Mouse (Mus musculus) G1E-ER4 (cell line): ENCODE measurements around the gene Snx1. TPM values are rescaled to one million over a fixed set of nuclear protein-coding genes. Genes with fewer than 3 reads are reported as not detected.
A peak's percentile ranks its signal among the peaks of the same experiment; 100 is the strongest.

Experiments used
- GATA1 ChIP-seq: IDR thresholded peaks from one replicate; pipeline ENCODE4 v1.8.0; 2012; ENCODE audit warnings: low read length, inconsistent platforms
- polyA plus RNA-seq: library from polyadenylated mRNA; stranded (reverse); fragments of >175 nt; gene quantifications from 2 replicates; pipeline ENCODE4 v1.2.3, GENCODE M21; 2012

Gene Snx1
- polyA plus RNA-seq, 1 experiment = 311 TPM

DNA sequence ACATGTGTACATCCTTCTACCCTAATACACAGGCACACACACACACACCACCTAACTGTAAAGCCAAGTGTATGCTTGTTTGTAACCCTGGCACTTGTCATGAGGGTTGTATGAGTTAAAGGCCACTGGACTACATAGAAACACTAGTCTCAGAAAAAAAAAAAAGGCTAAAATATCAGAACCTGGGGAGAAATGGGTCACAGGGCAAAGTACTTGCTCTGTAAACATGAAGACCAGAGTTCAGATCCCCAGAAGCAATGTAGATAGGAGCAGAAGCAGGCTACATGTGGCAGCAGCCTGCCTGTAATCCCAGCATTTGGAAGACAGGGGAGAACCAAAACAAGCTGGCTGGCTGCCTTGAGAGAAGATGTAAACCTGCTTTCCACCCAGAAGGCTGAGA is 19.8 kb upstream of the Snx1 start:
- TF ChIP-seq GATA1 = no peak

DNA sequence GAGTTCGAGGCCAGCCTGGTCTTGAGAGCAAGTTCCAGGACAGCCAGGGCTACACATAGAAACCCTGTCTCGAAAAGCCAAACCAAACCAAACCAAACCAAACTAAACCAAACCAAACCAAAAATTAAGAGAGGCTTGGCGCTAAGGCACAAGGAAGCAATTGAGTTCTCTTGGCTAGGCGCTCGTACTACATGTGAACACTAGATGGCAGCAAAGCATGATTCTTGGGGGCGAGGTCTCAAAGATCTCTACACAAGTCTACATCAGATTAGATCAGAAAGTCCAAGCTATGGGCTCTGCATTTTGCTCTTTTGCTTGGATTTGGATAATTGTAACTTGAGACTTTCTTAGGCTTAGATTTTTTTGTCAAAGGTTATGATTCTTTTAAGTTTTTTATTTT is 17.9 kb upstream of the Snx1 start:
- TF ChIP-seq GATA1 = no peak

DNA sequence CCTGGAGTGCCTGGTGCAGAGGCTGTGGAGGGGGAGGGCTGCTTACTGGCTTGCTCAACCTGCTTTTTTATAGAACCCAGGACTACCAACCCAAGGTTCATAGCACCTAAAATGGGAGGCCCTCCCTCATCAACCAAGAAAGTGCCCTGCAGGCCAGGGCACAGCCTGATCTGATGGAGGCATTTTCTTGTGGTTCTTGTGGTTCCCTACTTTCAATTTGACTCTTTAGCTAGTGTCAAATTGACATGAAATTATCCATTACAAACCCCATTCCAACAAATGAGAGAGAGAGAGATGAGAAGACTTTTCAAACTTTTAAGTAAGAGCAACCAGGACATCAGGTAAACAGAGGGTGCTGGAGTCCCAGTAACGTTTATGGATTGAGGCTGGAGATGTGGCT is 15.9 kb upstream of the Snx1 start:
- no peak for TF ChIP-seq GATA1

DNA sequence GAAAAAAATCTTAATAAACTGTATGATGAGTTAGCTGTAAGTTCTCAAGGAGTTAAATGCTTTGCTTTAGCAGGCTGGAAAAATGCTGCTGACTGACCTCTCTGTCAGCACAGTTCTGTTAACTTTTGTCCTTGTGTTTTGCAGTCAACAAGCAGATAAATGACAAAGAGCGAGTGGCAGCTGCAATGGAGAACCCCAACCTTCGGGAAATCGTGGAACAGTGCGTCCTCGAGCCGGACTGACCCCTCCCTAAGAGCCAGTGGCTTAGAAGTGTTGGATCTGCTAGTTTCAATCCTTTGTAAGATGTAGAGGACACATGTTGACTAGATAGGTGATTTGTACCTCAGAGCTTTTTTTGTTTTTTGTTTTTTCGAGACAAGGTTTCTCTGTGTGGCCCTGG is 11.8 kb upstream of the Snx1 start:
- no peak for TF ChIP-seq GATA1

DNA sequence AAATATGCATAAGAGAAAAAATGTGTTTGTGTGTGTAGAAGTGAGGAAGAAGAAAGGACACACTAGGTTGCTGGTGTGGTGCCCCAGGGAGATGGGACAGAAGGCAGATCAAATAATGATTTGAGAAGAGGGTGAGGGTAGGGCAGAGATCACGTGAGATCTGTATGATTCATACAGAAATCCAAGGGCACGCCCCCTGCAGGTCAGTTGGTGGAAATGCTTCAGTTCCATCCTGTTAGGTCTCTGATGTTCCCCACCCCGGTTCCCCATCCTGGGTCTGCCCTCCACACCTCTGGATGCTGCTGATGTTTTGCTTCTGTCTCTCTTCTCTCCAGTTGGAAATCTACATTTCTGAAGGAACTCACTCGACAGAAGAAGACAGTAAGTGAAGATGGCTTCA is 9.6 kb upstream of the Snx1 start:
- TF ChIP-seq GATA1 = no peak

DNA sequence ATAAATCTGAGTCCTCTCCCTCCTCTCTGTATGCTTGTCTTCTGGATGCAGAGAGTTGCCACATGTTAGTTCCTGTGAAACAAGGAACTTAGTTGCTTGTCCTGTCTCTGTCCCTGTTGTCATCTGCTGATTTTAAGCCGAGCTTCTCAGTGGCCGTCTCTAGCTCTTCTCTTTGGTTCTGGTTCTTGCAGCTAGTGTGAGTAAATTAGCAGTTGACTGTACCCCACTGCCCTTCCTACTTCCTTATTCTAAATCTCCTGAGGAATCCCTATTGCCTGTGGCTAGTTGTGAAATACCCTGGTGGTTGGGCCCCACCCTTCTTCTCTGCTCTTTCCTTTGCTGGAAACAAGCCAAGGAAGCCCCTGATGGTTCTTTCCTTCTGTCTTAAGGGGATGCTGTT is 5.1 kb upstream of the Snx1 start:
- no peak for TF ChIP-seq GATA1

DNA sequence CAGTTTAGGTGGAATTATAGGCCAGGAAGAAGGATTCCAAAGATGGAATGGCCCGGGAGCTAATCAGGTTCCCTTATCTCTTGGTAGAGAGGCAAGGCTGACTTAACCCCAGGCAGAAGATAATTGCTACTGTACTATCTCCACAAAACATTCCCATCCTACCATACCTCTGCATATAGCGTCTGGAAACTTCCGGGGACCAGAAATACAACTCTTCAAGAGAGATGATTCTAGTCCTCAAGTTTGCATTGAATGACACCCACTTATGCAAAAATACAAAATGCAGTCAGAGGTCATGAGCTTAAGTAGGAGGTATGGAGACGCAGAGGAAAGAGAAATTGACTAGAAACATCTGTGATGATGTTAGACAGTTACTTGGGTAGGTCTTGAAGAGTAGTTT is 1.5 kb upstream of the Snx1 start:
- peak; percentile 6 for TF ChIP-seq GATA1

DNA sequence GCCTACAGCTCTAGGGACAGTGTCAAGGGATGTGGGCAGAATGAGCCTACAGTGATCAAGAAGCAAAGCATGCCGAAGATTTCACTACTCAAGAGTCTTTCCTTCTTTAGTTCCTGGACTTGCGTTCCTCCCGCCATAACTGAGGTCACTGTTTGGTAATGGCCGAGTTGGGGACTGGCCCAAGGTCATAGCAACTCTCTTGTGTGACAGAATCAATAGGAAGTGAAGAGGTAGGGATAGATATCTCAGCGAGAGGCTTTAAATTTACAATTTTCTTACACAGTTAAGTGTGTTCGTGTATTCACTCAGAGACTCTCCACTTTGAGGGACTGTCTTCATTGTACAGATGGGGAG is 783 bp upstream of the Snx1 start:
- no peak for TF ChIP-seq GATA1

DNA sequence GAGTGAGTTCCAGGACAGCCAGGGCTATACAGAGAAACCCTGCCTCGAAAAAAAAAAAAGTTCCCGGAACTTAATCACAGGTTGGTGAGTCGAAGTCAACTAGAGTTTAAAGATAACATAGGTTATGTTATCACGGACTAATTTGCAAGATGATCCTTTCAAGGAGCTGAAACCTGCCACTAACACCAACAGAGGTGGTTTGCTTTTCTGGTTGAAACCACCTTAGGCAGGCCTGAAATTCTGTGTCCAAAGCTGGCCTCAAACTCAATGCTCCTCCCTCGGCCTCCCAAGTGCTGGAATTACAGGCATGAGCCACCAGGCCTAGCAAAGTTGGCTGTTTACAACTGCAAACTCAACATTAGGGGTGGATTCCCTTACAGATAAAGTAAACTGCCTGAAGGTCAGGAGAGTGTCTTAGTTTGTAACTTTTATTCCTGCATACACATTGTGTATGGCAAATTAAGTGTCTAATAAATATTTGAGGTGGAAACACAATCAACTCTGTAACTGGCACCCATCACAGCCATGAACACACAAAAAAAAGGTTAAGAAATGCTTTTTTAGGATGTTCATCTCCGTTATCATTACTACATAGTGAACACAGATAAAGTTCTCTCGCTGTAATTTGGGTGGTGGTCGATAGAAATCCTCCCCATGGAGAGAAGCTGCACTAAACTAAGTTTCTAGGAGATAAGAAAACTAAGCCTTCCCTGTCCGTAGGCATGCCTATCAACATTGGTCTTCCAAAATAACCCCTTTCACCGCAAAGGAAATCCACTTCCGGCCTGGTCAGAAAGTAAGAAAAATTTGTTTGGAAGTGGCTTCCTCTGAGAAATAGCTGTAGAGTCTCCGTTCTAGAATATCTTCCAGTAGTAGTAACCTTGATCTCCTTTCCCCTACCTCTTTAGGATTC is 588 bp downstream of the Snx1 start:
- TF ChIP-seq GATA1 = no peak

DNA sequence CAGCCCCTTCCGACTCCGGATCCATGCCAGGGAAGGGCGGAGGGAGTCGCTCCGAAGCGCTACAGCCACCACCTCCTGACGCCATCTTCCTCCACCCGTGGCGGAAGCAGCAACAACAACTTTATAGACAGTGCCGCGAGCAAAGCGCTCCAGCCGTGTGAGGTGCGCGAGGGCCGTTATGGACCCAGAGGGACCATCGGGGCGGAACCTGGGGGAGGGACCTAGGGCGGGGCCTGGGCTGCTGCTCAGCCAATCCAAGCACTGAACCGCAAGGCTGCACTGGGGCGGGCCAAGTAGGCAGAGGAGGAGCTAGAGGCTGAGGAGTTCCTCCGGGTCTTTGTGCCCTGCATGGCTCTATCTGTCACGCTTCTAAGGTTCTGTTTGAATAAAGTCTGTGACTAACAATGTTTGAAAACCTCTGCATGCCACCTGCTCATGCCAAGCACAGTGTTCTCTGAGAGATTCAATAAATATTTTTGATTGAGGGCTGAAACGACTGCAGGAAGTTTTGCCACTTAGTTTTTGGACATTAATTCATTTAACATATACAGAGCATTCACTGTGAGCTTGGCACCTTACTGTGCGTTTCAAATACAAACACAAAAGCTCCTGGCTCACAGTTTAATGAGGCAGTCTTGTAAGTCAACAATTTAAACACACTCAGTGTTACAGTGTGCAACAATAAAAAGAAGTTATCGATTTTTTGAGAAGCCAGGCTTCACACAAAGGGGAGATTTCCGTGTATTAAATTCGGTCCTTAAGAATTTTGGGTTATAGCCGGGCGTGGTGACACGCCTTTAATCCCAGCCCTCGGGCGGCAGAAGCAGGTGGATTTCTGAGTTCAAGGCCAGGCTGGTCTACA is 1.5 kb downstream of the Snx1 start:
- no peak for TF ChIP-seq GATA1

DNA sequence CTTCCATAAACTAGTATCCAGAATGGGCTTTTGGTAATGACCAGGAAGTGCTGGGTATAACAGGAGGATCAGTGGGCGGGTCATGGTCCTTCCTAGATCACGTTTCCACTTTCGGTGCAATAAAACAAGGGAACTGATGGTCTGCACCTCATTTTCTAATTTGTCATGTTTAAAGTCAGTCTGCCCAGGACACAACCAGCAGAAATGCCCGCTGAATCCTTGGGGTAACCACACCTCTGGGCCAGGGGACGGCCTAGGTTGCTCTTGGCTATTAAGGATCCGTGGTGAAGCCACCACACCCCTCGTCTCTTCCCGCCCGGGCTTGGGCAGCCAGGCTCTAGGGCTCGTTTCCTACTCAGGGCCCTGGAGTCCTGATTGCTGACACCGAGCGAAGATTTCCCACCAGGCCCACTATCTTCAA is 2.3 kb downstream of the Snx1 start:
- TF ChIP-seq GATA1 = no peak

DNA sequence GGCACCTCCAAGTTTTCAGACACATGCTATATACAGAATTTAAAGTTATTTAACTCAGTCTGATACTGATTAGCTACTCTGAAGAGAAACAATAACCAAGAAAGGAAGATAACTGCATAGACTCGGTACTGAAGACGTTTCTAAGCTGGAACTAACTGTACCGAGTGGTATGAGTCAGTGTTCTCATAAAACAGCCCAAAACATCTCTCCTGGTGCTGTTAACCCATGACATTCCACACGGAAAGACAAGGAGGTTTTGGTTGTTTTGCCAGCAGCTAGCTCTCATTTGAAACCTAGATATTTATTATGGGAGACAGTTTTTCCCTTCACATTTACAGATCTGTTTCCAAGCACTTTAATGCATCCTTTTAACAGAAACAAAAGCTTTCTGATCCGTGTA is 2.7 kb downstream of the Snx1 start:
- TF ChIP-seq GATA1 = no peak

DNA sequence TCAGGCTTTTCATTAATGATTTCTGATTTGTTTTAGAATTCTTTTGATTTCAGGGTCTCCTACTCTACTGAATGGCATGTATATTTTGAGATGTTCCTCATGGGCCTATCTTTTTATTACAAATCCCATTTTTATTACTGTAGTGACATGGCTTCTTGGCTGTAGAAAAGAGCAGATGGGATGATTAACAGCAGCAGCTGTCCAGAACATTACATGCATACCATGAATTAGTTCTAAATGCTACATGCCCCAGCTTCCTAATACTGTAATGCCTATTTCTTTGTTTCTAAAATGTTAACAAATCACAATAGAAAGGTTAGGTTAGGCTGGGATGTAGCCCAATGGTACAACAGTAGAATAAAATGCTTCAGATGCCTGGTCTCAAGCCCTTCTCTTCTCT is 5.0 kb downstream of the Snx1 start:
- no peak for TF ChIP-seq GATA1

DNA sequence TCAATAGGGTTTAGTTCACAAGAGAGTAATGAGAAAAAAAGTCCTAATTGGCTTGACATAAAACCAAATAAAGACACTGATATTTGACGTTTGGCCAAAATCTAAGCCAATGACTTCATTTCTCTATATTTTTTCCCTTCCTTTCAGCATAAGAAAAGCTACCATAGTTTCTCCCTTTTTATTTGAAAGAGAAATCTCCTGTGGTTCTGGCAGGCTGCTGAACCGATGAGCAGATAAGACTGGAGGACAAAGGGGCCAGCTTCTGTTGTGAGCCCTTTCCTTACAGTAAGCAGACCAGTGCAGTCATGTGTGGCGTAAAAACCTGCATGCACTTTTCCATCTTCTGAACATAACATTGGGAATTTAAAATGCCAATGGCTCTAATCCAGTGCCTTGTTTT is 5.4 kb downstream of the Snx1 start:
- TF ChIP-seq GATA1 = no peak

DNA sequence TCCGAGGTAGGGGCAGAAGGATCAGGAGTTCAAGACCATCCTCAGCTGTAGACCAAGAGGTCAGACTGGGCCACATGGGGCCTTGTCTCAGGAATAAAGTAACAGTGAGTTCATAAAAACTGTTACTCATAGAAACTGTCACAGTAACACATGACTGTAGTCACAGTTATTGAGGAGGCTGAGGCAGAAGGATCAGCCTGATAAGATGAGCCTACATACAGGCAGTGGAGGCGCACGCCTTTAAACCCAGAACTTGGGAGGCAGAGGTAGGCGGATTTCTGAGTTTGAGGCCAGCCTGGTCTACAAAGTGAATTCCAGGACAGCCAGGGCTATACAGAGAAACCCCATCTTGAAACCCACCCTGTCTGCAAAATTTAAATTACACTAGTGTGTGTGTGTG is 6.3 kb downstream of the Snx1 start:
- TF ChIP-seq GATA1 = no peak

DNA sequence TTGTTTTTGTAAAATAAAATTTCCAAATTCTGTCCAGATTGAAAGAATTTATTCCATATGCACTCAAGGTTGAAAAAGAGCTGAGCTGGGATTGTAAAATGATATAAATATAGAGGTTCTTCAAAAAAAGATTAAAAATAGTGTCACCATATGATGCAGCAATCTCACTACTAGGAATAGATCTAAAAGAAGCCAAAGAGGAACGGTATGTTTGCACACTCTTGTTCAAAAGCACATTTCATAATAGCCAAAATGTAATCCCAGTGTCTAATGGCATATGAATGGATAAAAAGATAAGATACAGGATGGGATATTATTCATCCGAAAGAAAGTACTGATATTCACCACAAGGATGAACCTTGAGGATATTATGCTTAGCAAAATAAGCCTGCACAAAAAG is 6.9 kb downstream of the Snx1 start:
- no peak for TF ChIP-seq GATA1

DNA sequence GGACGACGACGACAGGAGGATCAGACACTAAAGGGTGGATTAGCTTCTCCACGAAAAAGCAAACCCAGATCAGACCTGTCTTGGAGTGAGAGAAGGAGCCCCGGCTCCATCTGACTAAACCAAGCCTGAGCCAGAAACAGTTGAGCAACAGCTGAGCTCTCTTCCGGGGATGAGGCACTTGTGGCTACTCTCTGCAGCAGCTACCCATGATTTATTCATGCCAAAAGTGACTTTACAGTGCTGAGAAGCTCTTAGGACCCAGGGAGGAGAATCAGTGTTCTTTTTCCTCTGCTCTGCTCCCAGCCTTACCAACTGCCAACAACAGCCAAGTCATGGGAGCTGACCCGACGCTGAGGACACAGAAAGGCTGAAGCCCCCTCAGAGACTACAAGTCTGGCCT is 9.5 kb downstream of the Snx1 start:
- TF ChIP-seq GATA1 = no peak

DNA sequence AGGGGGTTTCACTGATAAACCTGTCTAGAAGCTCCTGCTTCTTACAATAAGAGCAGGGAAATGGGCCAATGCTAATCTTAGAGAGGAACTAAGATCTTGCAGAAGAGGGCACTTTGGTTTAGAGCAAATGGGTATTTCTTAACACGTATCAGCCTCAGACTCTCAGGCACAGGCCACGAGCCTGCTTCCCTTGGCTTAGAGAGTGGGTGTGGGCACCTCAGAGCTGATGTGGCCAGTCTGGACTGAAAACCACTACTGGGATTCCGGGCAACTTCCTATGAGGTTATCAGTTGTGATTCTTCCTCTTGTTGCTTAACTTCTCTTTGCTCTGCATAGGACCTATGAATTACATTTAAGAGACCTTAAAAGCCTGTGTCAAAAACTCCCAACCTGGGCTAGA is 12.0 kb downstream of the Snx1 start:
- TF ChIP-seq GATA1 = no peak
